Mouse (Mus musculus): ENCODE measurements around the gene Olfr1342. TPM values are rescaled to one million over a fixed set of nuclear protein-coding genes. Genes with fewer than 3 reads are reported as not detected.

The Olfr1342 gene
- 0.23 TPM in 1 of 2 replicates, not detected in the other for polyA plus RNA-seq (2012; rRNA removed; ENCODE audit: low replicate concordance)

DNA sequence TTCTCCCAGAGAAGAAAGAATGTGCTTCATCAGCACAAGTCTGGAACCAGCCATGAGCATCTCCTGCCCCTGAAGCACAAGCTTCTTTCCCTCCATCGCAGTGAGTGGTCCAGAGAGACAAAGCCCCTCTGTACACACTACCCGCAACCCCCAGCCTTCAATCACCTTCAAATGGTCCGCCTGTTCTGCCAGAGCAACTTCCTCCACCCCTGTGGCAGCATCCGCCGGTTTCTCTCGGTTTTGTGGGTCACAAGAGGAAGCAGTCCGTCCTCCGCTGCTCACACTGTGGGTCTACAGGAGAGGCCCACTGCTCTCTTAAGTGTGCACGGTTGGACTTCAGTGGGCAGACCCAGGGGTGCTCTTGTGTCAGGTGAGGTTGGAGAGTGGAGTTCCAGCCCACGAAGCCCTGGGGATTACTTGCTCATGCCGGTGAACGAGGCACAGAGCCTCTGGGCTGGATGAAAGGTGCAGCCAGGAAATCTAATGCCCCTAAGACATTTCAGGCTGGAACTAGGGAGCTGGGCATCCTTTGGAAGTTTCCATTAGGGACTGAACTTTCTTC lies at the start of gene Olfr1342:
Olfr1342 (minus strand) TSS at position 345 of the 562 bp plus-strand sequence.

DNA sequence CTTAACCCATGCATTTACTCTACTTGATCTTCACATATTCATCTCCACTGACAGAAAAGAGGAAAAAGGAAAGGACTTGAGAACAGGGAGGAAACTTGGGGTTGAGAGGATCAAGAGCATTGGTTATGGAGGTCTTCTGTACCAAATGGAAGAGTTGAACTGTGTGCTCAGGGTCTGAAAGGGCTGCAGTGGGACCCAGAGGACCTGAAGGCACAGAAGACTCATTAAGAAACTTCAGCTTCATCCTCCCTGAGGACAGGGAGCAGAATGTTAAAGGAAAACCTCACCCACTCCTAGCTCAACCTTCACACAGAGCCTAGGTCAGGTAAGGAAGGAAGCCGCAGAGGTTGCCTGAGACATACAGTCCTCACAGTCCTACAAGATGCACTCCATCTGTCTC lies 39.3 kb upstream of the Olfr1342 start, which contains the start of gene Olfr1339:
Olfr1339 (plus strand) TSS at position 301 of the 400 bp plus-strand sequence.

DNA sequence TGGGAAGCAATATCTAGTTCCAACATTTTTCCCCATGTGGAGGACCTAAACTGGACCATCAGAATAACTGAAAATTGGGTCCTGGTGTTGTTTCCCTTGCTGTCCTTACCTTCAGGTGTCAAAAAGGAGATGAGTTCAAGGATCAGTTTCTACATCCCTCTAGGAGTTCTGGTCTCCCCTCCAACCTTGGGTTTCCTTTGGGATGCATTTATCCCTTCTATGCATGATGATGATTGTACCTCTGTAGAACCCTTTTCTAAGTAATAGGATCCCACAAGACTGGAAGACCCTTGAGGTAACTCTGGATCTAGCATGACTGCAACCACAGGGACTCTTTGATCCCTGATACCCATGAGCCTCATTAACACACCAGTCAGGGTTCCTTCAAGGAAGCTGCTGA lies 27.3 kb upstream of the Olfr1342 start, which contains the start of gene Olfr1340:
Olfr1340 (plus strand) TSS at position 301 of the 400 bp plus-strand sequence.

DNA sequence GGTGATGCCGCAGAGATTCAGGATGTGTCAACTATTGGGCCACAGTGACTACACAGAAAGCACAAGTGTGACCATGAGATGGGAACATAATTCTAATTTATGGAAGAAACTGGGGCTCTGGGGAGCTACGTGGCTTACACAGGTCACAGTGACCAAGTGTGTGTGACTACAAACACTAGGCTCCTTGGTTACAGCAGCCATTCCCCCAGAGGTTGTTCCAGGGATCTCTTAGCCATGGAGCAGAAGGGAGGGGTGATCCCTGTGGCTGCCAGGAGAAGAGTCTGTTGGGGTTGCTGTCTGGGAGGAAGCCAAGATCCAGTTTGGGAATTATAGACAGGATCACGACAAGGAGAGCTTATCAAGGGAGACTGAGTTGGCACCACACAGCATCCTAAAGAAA lies 10.7 kb upstream of the Olfr1342 start, which contains the start of gene Olfr1341:
Olfr1341 (plus strand) TSS at position 301 of the 400 bp plus-strand sequence.

DNA sequence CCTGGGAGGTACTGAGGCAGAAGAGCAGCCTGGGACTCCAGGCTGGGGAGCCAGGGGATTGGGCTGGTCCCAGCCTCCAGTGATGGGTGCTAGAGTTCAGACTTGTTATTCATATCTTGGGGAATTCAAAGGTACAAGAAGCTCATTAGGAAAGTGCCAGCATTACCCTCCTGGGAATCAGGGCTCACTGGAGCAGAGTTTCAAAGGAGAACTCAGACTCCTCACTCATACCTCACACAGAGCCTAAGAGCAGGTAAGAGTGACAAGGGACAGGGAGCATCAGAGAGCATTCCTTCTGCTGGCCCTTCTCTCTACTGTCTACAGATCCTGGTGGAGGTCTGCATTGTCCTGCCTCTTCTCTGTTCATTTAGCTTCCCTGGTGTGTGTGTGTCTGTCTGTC lies 33.9 kb downstream of the Olfr1342 start, which contains the start of gene Olfr62:
Olfr62 (plus strand) TSS at position 301 of the 400 bp plus-strand sequence.

Other genes with a start within 250 kb of the Olfr1342 start
- gene Mpl, start 235.2 kb downstream of the Olfr1342 start, polyA plus RNA-seq (2012; rRNA removed; ENCODE audit: low replicate concordance): 0.07 and 0.18 TPM in 2 replicates
- gene Tie1, start 202.7 kb downstream of the Olfr1342 start, polyA plus RNA-seq (2012; rRNA removed; ENCODE audit: low replicate concordance): 48.7 and 75.0 TPM in 2 replicates
- 8.1 and 9.7 TPM in 2 replicates for gene 2610528J11Rik, start 165.8 kb downstream of the Olfr1342 start, polyA plus RNA-seq (2012; rRNA removed; ENCODE audit: low replicate concordance)
- 13.6 and 13.7 TPM in 2 replicates for gene Tmem125, start 148.7 kb downstream of the Olfr1342 start, polyA plus RNA-seq (2012; rRNA removed; ENCODE audit: low replicate concordance)
- 0.16 TPM in 1 of 2 replicates, not detected in the other for gene Cfap57, start 72.0 kb downstream of the Olfr1342 start, polyA plus RNA-seq (2012; rRNA removed; ENCODE audit: low replicate concordance)
- gene Ebna1bp2, start 72.0 kb downstream of the Olfr1342 start, polyA plus RNA-seq (2012; rRNA removed; ENCODE audit: low replicate concordance): 9.8 and 13.4 TPM in 2 replicates
- not detected in 2 replicates for gene Olfr62, start 33.8 kb downstream of the Olfr1342 start, polyA plus RNA-seq (2012; rRNA removed; ENCODE audit: low replicate concordance)
- not detected in 2 replicates for gene Olfr1341, start 10.8 kb upstream of the Olfr1342 start, polyA plus RNA-seq (2012; rRNA removed; ENCODE audit: low replicate concordance)
- gene Olfr1340, start 27.4 kb upstream of the Olfr1342 start, polyA plus RNA-seq (2012; rRNA removed; ENCODE audit: low replicate concordance): not detected in 2 replicates
- not detected in 2 replicates for gene Olfr1339, start 39.4 kb upstream of the Olfr1342 start, polyA plus RNA-seq (2012; rRNA removed; ENCODE audit: low replicate concordance)
- not detected in 2 replicates for gene Olfr1338, start 66.0 kb upstream of the Olfr1342 start, polyA plus RNA-seq (2012; rRNA removed; ENCODE audit: low replicate concordance)
- gene Olfr1337, start 89.8 kb upstream of the Olfr1342 start, polyA plus RNA-seq (2012; rRNA removed; ENCODE audit: low replicate concordance): not detected in 2 replicates
- gene Olfr1335, start 117.2 kb upstream of the Olfr1342 start, polyA plus RNA-seq (2012; rRNA removed; ENCODE audit: low replicate concordance): not detected in 2 replicates
- not detected in 2 replicates for gene Olfr1333, start 143.5 kb upstream of the Olfr1342 start, polyA plus RNA-seq (2012; rRNA removed; ENCODE audit: low replicate concordance)
- not detected in 2 replicates for gene Olfr1331, start 171.9 kb upstream of the Olfr1342 start, polyA plus RNA-seq (2012; rRNA removed; ENCODE audit: low replicate concordance)
- gene Olfr1330, start 195.8 kb upstream of the Olfr1342 start, polyA plus RNA-seq (2012; rRNA removed; ENCODE audit: low replicate concordance): not detected in 2 replicates
- gene Olfr1329, start 224.7 kb upstream of the Olfr1342 start, polyA plus RNA-seq (2012; rRNA removed; ENCODE audit: low replicate concordance): not detected in 2 replicates
- gene Olfr1328, start 245.9 kb upstream of the Olfr1342 start, polyA plus RNA-seq (2012; rRNA removed; ENCODE audit: low replicate concordance): not detected in 2 replicates

Measured in mammary gland, adult 2 months (tissue).